Mouse (Mus musculus): ENCODE results near the gene Gm20458. TPM values are rescaled to one million over a fixed set of nuclear protein-coding genes. Genes with fewer than 3 reads are reported as not detected.

The Gm20458 gene
- polyA plus RNA-seq, 1 experiment = 27.8 TPM

DNA sequence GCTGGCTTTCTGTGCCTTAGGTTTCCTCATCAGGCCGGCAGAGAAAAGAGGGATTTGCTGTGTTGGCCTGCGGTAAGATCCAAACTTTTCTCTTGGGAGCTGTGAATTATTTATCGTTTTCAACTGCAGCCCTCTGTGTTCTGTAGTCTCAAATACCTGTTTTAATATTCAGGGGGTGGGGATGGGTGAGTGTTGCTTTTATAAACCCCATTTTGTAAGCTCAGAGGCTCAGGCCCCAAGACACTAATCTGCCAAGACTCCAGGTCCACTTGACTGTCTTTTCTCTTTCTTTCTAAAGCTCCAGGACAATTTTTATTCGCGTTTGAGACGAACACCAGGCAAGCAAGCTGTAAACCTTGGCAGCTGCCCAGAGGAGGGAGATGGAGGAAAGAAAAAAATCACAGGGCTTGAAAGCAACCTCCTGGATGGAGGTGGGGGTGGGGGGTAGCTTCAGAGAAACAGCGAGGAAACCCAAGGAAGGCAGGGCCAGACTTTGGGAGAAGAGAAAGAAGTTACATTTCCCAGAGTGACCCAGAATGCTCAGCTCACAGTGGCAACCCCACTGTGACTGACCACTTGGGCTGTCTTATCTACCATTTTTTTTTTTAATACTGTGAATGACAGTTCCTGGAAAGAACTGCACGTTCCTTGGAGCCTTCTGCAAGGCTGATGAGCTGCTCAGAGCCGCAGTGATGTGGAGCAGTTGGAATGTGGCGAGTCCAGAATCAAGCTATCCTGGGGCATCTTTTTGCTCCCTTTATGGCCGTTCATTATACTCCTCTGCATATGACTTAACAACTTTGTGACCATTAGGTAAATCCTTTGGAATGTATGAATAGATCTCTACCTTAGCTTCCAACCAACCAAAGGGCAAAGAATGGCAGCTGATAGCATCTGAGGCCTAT is 57.8 kb downstream of the Gm20458 start:
- H3K36me3 ChIP-seq (ENCODE audit: control insufficient read depth, insufficient read depth, low read length) = no peaks in the 10 kb centered on the region
- no peaks in the 10 kb centered on the region for H3K27me3 ChIP-seq (ENCODE audit: control insufficient read depth, insufficient read depth, low read length)
- no peak for TF ChIP-seq CTCF (IDR thresholded peaks at IDR 0.05; ENCODE audit: borderline replicate concordance, control insufficient read depth, extremely low read depth, insufficient read depth, low read length, poor library complexity)
- no peak for TF ChIP-seq POLR2A (IDR thresholded peaks at IDR 0.05; ENCODE audit: control insufficient read depth, extremely low read depth, insufficient read depth, low read length, poor library complexity)
- H3K4me3 ChIP-seq (ENCODE audit: control insufficient read depth, insufficient read depth, low read length) = no peak overlapping the region
- no peak overlapping the region for H3K27ac ChIP-seq (ENCODE audit: control insufficient read depth, insufficient read depth, low read length)
- peaks cover 21% of the 10 kb centered on the region for H3K4me1 ChIP-seq (replicated peaks; ENCODE audit: control insufficient read depth, insufficient read depth, low read length)
- no peak for DNase-seq
- 77% methylated on average over 11 of the region's 11 CpGs for WGBS

DNA sequence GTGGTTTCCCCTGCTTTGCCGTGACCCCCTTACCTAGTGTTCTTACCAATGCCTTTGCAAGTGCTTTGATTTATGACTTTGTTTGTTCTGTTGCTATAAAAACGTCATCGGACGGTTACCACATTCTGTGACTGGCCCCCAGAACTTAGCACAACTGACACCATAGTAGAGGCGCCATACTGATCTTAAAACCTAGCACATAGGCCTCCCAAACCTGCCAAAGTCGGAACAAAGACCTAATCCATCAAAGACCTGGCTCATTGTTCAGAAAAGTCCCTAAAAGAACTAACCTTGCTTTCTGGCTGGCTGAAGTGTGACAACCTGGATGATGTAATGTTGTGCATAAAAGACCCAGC is 58.4 kb downstream of the Gm20458 start:
- Histone ChIP-seq H3K27me3 (ENCODE audit: control insufficient read depth, insufficient read depth, low read length) (no peaks in the 10 kb centered on the region), H3K36me3 (ENCODE audit: control insufficient read depth, insufficient read depth, low read length) (no peaks in the 10 kb centered on the region), H3K4me3 (ENCODE audit: control insufficient read depth, insufficient read depth, low read length) (no peak overlapping the region), H3K27ac (ENCODE audit: control insufficient read depth, insufficient read depth, low read length) (no peak overlapping the region), H3K4me1 (replicated peaks; ENCODE audit: control insufficient read depth, insufficient read depth, low read length) (peaks cover 24% of the 10 kb centered on the region)
- 49% methylated on average over 6 of the region's 6 CpGs for WGBS
- no peak for DNase-seq
- TF ChIP-seq POLR2A (IDR thresholded peaks at IDR 0.05; ENCODE audit: control insufficient read depth, extremely low read depth, insufficient read depth, low read length, poor library complexity) (no peak), CTCF (IDR thresholded peaks at IDR 0.05; ENCODE audit: borderline replicate concordance, control insufficient read depth, extremely low read depth, insufficient read depth, low read length, poor library complexity) (no peak)

DNA sequence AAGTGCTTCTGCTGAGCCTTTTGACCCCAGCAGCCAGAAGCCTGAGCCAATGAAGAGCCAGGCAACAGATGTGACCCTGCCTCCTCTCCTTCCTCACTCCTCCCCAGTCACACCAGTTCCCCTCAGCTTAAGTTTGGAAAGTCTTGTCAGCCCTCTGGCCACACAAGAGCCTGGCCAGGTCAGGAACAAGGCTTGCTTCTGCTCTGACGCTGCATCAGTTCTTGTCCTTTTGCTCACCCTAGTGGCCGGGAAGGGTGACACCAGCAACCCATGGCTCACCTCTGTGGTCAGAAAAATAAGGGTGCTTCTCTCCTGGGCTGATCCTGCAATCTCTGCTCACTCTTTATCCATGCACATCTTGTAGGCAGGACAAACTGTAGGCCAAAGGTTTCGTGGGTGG is 60.0 kb downstream of the Gm20458 start:
- Histone ChIP-seq H3K4me1 (replicated peaks; ENCODE audit: control insufficient read depth, insufficient read depth, low read length) (peaks cover 24% of the 10 kb centered on the region), H3K4me3 (ENCODE audit: control insufficient read depth, insufficient read depth, low read length) (no peak overlapping the region), H3K27me3 (ENCODE audit: control insufficient read depth, insufficient read depth, low read length) (no peaks in the 10 kb centered on the region), H3K27ac (ENCODE audit: control insufficient read depth, insufficient read depth, low read length) (no peak overlapping the region), H3K36me3 (ENCODE audit: control insufficient read depth, insufficient read depth, low read length) (no peaks in the 10 kb centered on the region)
- DNase-seq = peak; percentile 45
- 10% methylated on average over 3 of the region's 3 CpGs for WGBS
- TF ChIP-seq CTCF (IDR thresholded peaks at IDR 0.05; ENCODE audit: borderline replicate concordance, control insufficient read depth, extremely low read depth, insufficient read depth, low read length, poor library complexity) (peak; percentile 61; the same call in 1 of the 2 replicates), POLR2A (IDR thresholded peaks at IDR 0.05; ENCODE audit: control insufficient read depth, extremely low read depth, insufficient read depth, low read length, poor library complexity) (no peak)

DNA sequence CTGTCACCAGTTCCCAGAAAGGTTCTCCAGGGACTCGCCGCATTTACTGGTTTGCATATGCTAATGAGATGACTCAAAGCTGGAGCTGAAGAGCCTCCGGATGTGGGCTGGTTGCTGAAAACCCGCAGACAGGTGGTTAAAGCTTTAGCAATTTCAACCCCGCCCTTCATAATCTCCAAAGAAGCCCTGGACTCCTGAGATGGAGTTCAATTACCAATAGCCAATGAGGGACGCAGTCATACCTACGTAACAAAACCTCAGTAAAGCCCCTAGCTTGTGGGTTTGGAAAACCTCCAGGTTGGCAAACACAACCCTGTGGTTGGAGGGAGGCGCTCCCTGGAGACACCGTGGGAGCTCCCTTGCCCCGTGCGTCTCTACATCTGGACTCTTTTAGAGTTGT is 61.1 kb downstream of the Gm20458 start:
- under 1% methylated on average over 11 of the region's 11 CpGs for WGBS
- H3K4me1 ChIP-seq (replicated peaks; ENCODE audit: control insufficient read depth, insufficient read depth, low read length) = peaks cover 24% of the 10 kb centered on the region
- no peak for TF ChIP-seq POLR2A (IDR thresholded peaks at IDR 0.05; ENCODE audit: control insufficient read depth, extremely low read depth, insufficient read depth, low read length, poor library complexity)
- TF ChIP-seq CTCF (IDR thresholded peaks at IDR 0.05; ENCODE audit: borderline replicate concordance, control insufficient read depth, extremely low read depth, insufficient read depth, low read length, poor library complexity) = no peak
- no peak overlapping the region for H3K4me3 ChIP-seq (ENCODE audit: control insufficient read depth, insufficient read depth, low read length)
- no peaks in the 10 kb centered on the region for H3K36me3 ChIP-seq (ENCODE audit: control insufficient read depth, insufficient read depth, low read length)
- DNase-seq = peak; percentile 55
- peak overlapping the region; percentile 1; the same call in 1 of the 2 replicates for H3K27ac ChIP-seq (ENCODE audit: control insufficient read depth, insufficient read depth, low read length)
- no peaks in the 10 kb centered on the region for H3K27me3 ChIP-seq (ENCODE audit: control insufficient read depth, insufficient read depth, low read length)

DNA sequence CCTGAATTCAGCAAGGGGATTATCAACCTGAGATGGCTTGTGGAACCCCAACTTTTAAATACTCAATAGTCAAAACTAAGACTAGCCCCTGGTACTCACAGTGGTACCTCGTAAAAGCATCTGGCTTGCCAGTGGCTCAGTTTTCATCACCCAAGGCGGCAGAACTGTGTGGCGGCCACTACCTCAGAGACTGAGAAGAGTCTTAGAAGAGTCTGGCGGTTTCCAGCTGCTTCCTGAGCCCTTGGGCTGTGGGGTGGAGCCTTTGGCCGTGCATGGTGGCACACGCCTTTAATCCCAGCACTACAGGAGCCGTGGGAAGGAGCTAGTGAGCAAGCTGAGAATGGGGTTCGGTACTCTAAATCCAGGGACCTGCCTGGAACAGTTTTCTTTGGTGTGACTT is 61.5 kb downstream of the Gm20458 start:
- 1% methylated on average over 8 of the region's 8 CpGs for WGBS
- H3K27me3 ChIP-seq (ENCODE audit: control insufficient read depth, insufficient read depth, low read length) = no peaks in the 10 kb centered on the region
- peak overlapping the region; percentile 1; the same call in 1 of the 2 replicates for H3K27ac ChIP-seq (ENCODE audit: control insufficient read depth, insufficient read depth, low read length)
- H3K4me1 ChIP-seq (replicated peaks; ENCODE audit: control insufficient read depth, insufficient read depth, low read length) = peaks cover 24% of the 10 kb centered on the region
- TF ChIP-seq CTCF (IDR thresholded peaks at IDR 0.05; ENCODE audit: borderline replicate concordance, control insufficient read depth, extremely low read depth, insufficient read depth, low read length, poor library complexity) = no peak
- TF ChIP-seq POLR2A (IDR thresholded peaks at IDR 0.05; ENCODE audit: control insufficient read depth, extremely low read depth, insufficient read depth, low read length, poor library complexity) = no peak
- no peaks in the 10 kb centered on the region for H3K36me3 ChIP-seq (ENCODE audit: control insufficient read depth, insufficient read depth, low read length)
- peak; percentile 17 for DNase-seq
- no peak overlapping the region for H3K4me3 ChIP-seq (ENCODE audit: control insufficient read depth, insufficient read depth, low read length)

DNA sequence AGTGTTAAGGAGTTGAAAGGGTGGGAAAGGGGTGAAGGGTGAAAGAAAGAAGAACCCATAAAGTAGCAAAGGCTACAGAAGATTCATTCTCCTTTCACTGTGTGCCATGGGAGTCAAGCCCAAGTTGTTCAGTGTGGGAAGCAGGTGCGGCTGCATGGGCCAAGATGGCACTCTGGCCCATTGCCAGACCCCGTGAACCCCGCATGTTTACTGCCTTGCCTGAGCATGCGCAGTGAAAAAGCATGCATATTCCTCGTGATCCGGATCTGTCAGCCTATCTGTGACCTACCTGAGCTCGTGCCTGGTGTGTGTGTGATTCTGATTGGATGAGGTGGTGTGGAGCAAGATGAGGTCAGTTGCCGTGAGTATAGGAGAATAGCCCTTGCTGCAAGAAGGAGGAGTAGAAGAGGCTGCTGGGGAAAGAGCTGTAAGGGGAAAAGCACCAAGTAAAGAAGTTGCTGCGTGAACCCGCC is 62.6 kb downstream of the Gm20458 start:
- no peaks in the 10 kb centered on the region for H3K36me3 ChIP-seq (ENCODE audit: control insufficient read depth, insufficient read depth, low read length)
- TF ChIP-seq CTCF (IDR thresholded peaks at IDR 0.05; ENCODE audit: borderline replicate concordance, control insufficient read depth, extremely low read depth, insufficient read depth, low read length, poor library complexity) = no peak
- no peak for TF ChIP-seq POLR2A (IDR thresholded peaks at IDR 0.05; ENCODE audit: control insufficient read depth, extremely low read depth, insufficient read depth, low read length, poor library complexity)
- no peak overlapping the region for H3K4me3 ChIP-seq (ENCODE audit: control insufficient read depth, insufficient read depth, low read length)
- WGBS = 85% methylated on average over 10 of the region's 10 CpGs
- no peaks in the 10 kb centered on the region for H3K27me3 ChIP-seq (ENCODE audit: control insufficient read depth, insufficient read depth, low read length)
- H3K4me1 ChIP-seq (replicated peaks; ENCODE audit: control insufficient read depth, insufficient read depth, low read length) = peaks cover 24% of the 10 kb centered on the region
- DNase-seq = no peak
- no peak overlapping the region; the same call in 1 of the 2 replicates for H3K27ac ChIP-seq (ENCODE audit: control insufficient read depth, insufficient read depth, low read length)

All from thymus, adult 2 months (tissue).